In genomic region chr11:112621385-112622120, GRCm38 (mm10) we compare ENCODE assay signal across 8 mouse cellular contexts.
DNase-seq lines count a peak whose midpoint lies in the region; ATAC-seq lines count a peak whose summit lies in the region.

No protein-coding gene starts in this region.

- 57% methylated on average over 9 of the region's 9 CpGs for WGBS in heart, embryonic 11.5 days (ENCODE audit: insufficient replicate concordance)
- 77% methylated on average over 9 of the region's 9 CpGs for WGBS in midbrain, embryonic 11.5 days

- no peak overlapping the region for H3K9ac ChIP-seq in heart, embryonic 11.5 days (ENCODE audit: low read depth, low read length)
- peak overlapping the region; percentile 51 for H3K9ac ChIP-seq in midbrain, embryonic 11.5 days (ENCODE audit: low read length)

- intact Hi-C loops in heart, postnatal 25 days (cut with DNase I) = no loop called here

- no peaks in the 10 kb centered on the region for H3K36me3 ChIP-seq in heart, embryonic 11.5 days (ENCODE audit: control insufficient read depth, insufficient read depth, low read length)
- no peaks in the 10 kb centered on the region for H3K36me3 ChIP-seq in midbrain, embryonic 11.5 days (ENCODE audit: control insufficient read depth, insufficient read depth, low read length)

- no peak for ATAC-seq in heart, embryonic 11.5 days (replicated peaks; ENCODE audit: insufficient number of reproducible peaks, low FRiP score, low TSS enrichment)
- ATAC-seq in midbrain, embryonic 11.5 days (ENCODE audit: low FRiP score) = no peak; the same call in 1 of the 2 replicates

- H3K4me3 ChIP-seq in heart, embryonic 11.5 days (ENCODE audit: low read depth, low read length) = no peak overlapping the region
- no peak overlapping the region for H3K4me3 ChIP-seq in midbrain, embryonic 11.5 days (ENCODE audit: low read depth, low read length)

- H3K9me3 ChIP-seq in heart, embryonic 11.5 days (replicated peaks; ENCODE audit: control insufficient read depth, low read length) = no peaks in the 10 kb centered on the region
- H3K9me3 ChIP-seq in midbrain, embryonic 11.5 days (ENCODE audit: control insufficient read depth, low read length) = no peaks in the 10 kb centered on the region

- H3K4me1 ChIP-seq in heart, embryonic 11.5 days (ENCODE audit: control insufficient read depth, insufficient read depth, low read length) = peaks cover 6% of the 10 kb centered on the region
- peaks cover 7% of the 10 kb centered on the region for H3K4me1 ChIP-seq in midbrain, embryonic 11.5 days (ENCODE audit: control insufficient read depth, insufficient read depth, low read length)

- peak; percentile 7 for DNase-seq in heart, adult 8-10 months (ENCODE audit: low spot score)
- DNase-seq in heart, postnatal 25 days (ENCODE audit: low spot score) = no peak
- peak; percentile 47 for DNase-seq in brain, adult 2 months (ENCODE audit: low read depth, low spot score)
- DNase-seq in midbrain, embryonic 11.5 days (ENCODE audit: low spot score, missing footprints) = no peak
- DNase-seq in adrenal gland, postnatal 25 days = no peak
- DNase-seq in layer of hippocampus, adult 8-10 months (ENCODE audit: low spot score in 2 of 2) = no peak
- no peak for DNase-seq in urinary bladder, postnatal 25 days (ENCODE audit: low spot score)

- H3K27ac ChIP-seq in heart, embryonic 11.5 days (ENCODE audit: low read depth, low read length) = no peak overlapping the region
- H3K27ac ChIP-seq in midbrain, embryonic 11.5 days (ENCODE audit: low read depth, low read length) = no peak overlapping the region

- H3K27me3 ChIP-seq in heart, embryonic 11.5 days (ENCODE audit: control insufficient read depth, insufficient read depth, low read length) = no peaks in the 10 kb centered on the region
- no peaks in the 10 kb centered on the region for H3K27me3 ChIP-seq in midbrain, embryonic 11.5 days (ENCODE audit: control insufficient read depth, insufficient read depth, low read length)

- peak overlapping the region; percentile 52 for H3K4me2 ChIP-seq in heart, embryonic 11.5 days
- peak overlapping the region; percentile 27; the same call in 1 of the 2 replicates for H3K4me2 ChIP-seq in midbrain, embryonic 11.5 days

Comparison
In these comparisons a context has a peak if more than half of its experiments do, and no peak if none do; other contexts are left out.
1. DNase-seq: peak in heart, adult 8-10 months (single experiment) and brain, adult 2 months (single experiment); none in heart, postnatal 25 days (single experiment), midbrain, embryonic 11.5 days (single experiment), adrenal gland, postnatal 25 days (single experiment), layer of hippocampus, adult 8-10 months (0 of 2) and urinary bladder, postnatal 25 days (single experiment).